Mouse (Mus musculus) C2C12 (cell line): Measurements from ENCODE around the gene Ddt. TPM values are rescaled to one million over a fixed set of nuclear protein-coding genes. Genes with fewer than 3 reads are reported as not detected.

ENCODE experiments used
- H3K27me3 ChIP-seq: one replicate; pipeline ENCODE4 v1.6.1; 2011; ENCODE audit not compliant: control insufficient read depth, insufficient read depth, insufficient read length
- H3K36me3 ChIP-seq: one replicate; pipeline ENCODE4 v1.6.1; 2011; ENCODE audit not compliant: control insufficient read depth, insufficient read depth
- H3K4me3 ChIP-seq: one replicate; pipeline ENCODE4 v1.5.1; 2011; ENCODE audit warnings: mild to moderate bottlenecking, control low read depth; ENCODE audit not compliant: poor library complexity, insufficient read depth, severe bottlenecking
- H3K79me2 ChIP-seq: one replicate; pipeline ENCODE4 v1.6.1; 2011; ENCODE audit not compliant: control insufficient read depth, insufficient read depth
- H3K79me3 ChIP-seq: one replicate; pipeline ENCODE4 v1.6.1; 2011; ENCODE audit warnings: low read depth, control low read depth
- H3ac ChIP-seq: one replicate; pipeline ENCODE3; 2011; ENCODE audit warnings: low read depth; ENCODE audit not compliant: control insufficient read depth, insufficient read length
- CEBPB ChIP-seq: IDR thresholded peaks from one replicate; pipeline ENCODE4 v1.6.1; 2011; ENCODE audit warnings: low read depth, mild to moderate bottlenecking, control low read depth, moderate library complexity
- CTCF ChIP-seq: IDR thresholded peaks from one replicate; pipeline ENCODE4 v1.5.1; 2011; ENCODE audit not compliant: control insufficient read depth, insufficient read depth, insufficient read length
- FOSL1 ChIP-seq: IDR thresholded peaks from one replicate; pipeline ENCODE4 v1.8.0; 2011; ENCODE audit warnings: mild to moderate bottlenecking, low read length; ENCODE audit not compliant: poor library complexity, insufficient read depth, severe bottlenecking
- MAX ChIP-seq: IDR thresholded peaks from one replicate; pipeline ENCODE4 v1.6.1; 2011; ENCODE audit warnings: mild to moderate bottlenecking, control low read depth
- MYOD1 ChIP-seq: IDR thresholded peaks from one replicate; pipeline ENCODE4 v1.6.1; 2011; ENCODE audit warnings: low read depth; ENCODE audit not compliant: control insufficient read depth, insufficient read length
- MYOG ChIP-seq: IDR thresholded peaks from one replicate; pipeline ENCODE4 v1.6.1; 2011; ENCODE audit not compliant: control insufficient read depth, insufficient read length; ENCODE audit errors: extremely low read depth
- USF1 ChIP-seq: IDR thresholded peaks from one replicate; pipeline ENCODE4 v1.6.1; 2011; ENCODE audit warnings: low read depth, mild to moderate bottlenecking, control low read depth, moderate library complexity
- polyA plus RNA-seq: library from polyadenylated mRNA; unstranded; fragments of >200 nt; fragmentation: generic; extraction: Trizol; gene quantifications from one replicate; pipeline ENCODE4 v1.2.1, GENCODE M21; 2012; ENCODE audit warnings: missing spikeins

The Ddt gene
- polyA plus RNA-seq, 1 experiment, result 27.9 TPM

- peaks cover 20% of the 10 kb centered on the region for H3K79me3 ChIP-seq
- H3K27me3 ChIP-seq, result no peaks in the 10 kb centered on the region
- no peak overlapping the region for H3ac ChIP-seq
- H3K4me3 ChIP-seq, result no peak overlapping the region
- TF ChIP-seq MYOG (no peak), MYOD1 (no peak), MAX (no peak), USF1 (no peak), CTCF (no peak), CEBPB (no peak), FOSL1 (no peak)
- H3K79me2 ChIP-seq, result peaks cover 23% of the 10 kb centered on the region
- peaks cover 3% of the 10 kb centered on the region for H3K36me3 ChIP-seq
Measured at GRCm38 (mm10) chr10:75766856-75767255, 6.4 kb downstream of the Ddt start.

- no peak for TF ChIP-seq MAX
- TF ChIP-seq FOSL1, result no peak
- TF ChIP-seq USF1, result no peak
- TF ChIP-seq CTCF, result peak; percentile 10
- no peak for TF ChIP-seq CEBPB
- no peak for TF ChIP-seq MYOG
- Histone ChIP-seq H3K79me2 (peaks cover 44% of the 10 kb centered on the region), H3K4me3 (peak overlapping the region; percentile 93), H3K27me3 (no peaks in the 10 kb centered on the region), H3K36me3 (peaks cover 11% of the 10 kb centered on the region), H3ac (peak overlapping the region; percentile 51), H3K79me3 (peaks cover 40% of the 10 kb centered on the region)
Measured at GRCm38 (mm10) chr10:75764519-75765473, 8.4 kb downstream of the Ddt start.

GRCm38 (mm10) chr10:75763682-75764518 is 9.3 kb downstream of the Ddt start, which contains the start of gene Cabin1:
TSS of gene Cabin1 (minus strand) at chr10:75764341.
- Histone ChIP-seq H3K79me3 (peaks cover 48% of the 10 kb centered on the region), H3K27me3 (no peaks in the 10 kb centered on the region), H3K36me3 (peaks cover 19% of the 10 kb centered on the region), H3K79me2 (peaks cover 53% of the 10 kb centered on the region), H3K4me3 (peak within 1 kb of the TSS; percentile 93), H3ac (peak within 1 kb of the TSS; percentile 93)
- TF ChIP-seq MAX, result peak; percentile 6
- no peak for TF ChIP-seq MYOD1

GRCm38 (mm10) chr10:75762413-75762812 is 10.8 kb downstream of the Ddt start:
- Histone ChIP-seq H3K4me3 (no peak overlapping the region), H3K79me2 (peaks cover 60% of the 10 kb centered on the region), H3K27me3 (no peaks in the 10 kb centered on the region), H3K79me3 (peaks cover 54% of the 10 kb centered on the region), H3K36me3 (peaks cover 27% of the 10 kb centered on the region), H3ac (no peak overlapping the region)
- TF ChIP-seq MAX, result no peak
- no peak for TF ChIP-seq MYOD1
- TF ChIP-seq USF1, result no peak
- no peak for TF ChIP-seq CEBPB
- TF ChIP-seq CTCF, result no peak
- no peak for TF ChIP-seq FOSL1
- TF ChIP-seq MYOG, result no peak

GRCm38 (mm10) chr10:75760311-75760710 is 12.9 kb downstream of the Ddt start:
- H3K27me3 ChIP-seq, result no peaks in the 10 kb centered on the region
- no peak for TF ChIP-seq MYOD1
- peaks cover 70% of the 10 kb centered on the region for H3K79me2 ChIP-seq
- H3ac ChIP-seq, result no peak overlapping the region
- peaks cover 39% of the 10 kb centered on the region for H3K36me3 ChIP-seq
- no peak overlapping the region for H3K4me3 ChIP-seq
- peaks cover 54% of the 10 kb centered on the region for H3K79me3 ChIP-seq
